Mouse (Mus musculus): ENCODE data around the gene Pear1.

GRCm38 (mm10) chr3:87763202-87763601 is 60.9 kb downstream of the Pear1 start:
- TF ChIP-seq CTCF (conservative IDR thresholded peaks at IDR 0.05; ENCODE audit: low read length) (no peak), NANOG (IDR thresholded peaks at IDR 0.05; ENCODE audit: borderline replicate concordance, low read length) (no peak), POU5F1 (IDR thresholded peaks at IDR 0.05; ENCODE audit: borderline replicate concordance, low read length) (no peak)
